Mouse (Mus musculus): ENCODE data around the gene Uvrag. TPM values are rescaled to one million over a fixed set of nuclear protein-coding genes. Genes with fewer than 3 reads are reported as not detected.
A peak's percentile ranks its signal among the peaks of the same experiment; 100 is the strongest.

Gene Uvrag
- polyA plus RNA-seq (2014; fragmentation: Nextera tagmentation; extraction: Ambion mirVana): 14.5 and 16.7 TPM in 2 replicates

GRCm38 (mm10) chr7:99140984-99141918, at the start of gene Uvrag:
TSS of gene Uvrag (minus strand) at chr7:99141141.
- WGBS (ENCODE audit: insufficient replicate concordance): 1% methylated on average over 51 of the region's 51 CpGs
- H3K9me3 ChIP-seq (replicated peaks; ENCODE audit: control insufficient read depth, low read length): no peaks in the 10 kb centered on the region
- peaks cover 13% of the 10 kb centered on the region for H3K4me1 ChIP-seq (ENCODE audit: control insufficient read depth, insufficient read depth, low read length)
- H3K4me2 ChIP-seq: peak within 1 kb of the TSS; percentile 89
- peak within 1 kb of the TSS; percentile 95 for H3K4me3 ChIP-seq (ENCODE audit: low read depth, low read length)
- peak within 1 kb of the TSS; percentile 92 for H3K9ac ChIP-seq (ENCODE audit: low read depth, low read length)
- no peaks in the 10 kb centered on the region for H3K27me3 ChIP-seq (ENCODE audit: control insufficient read depth, insufficient read depth, low read length)
- H3K27ac ChIP-seq (ENCODE audit: low read depth, low read length): peak within 1 kb of the TSS; percentile 85
- H3K36me3 ChIP-seq (ENCODE audit: control insufficient read depth, insufficient read depth, low read length): no peaks in the 10 kb centered on the region
- ATAC-seq (replicated peaks; ENCODE audit: insufficient number of reproducible peaks, low FRiP score, low TSS enrichment): peak; percentile 98

- Histone ChIP-seq H3K36me3 (ENCODE audit: control insufficient read depth, insufficient read depth, low read length) (no peaks in the 10 kb centered on the region), H3K9ac (ENCODE audit: low read depth, low read length) (no peak overlapping the region), H3K27ac (ENCODE audit: low read depth, low read length) (no peak overlapping the region), H3K4me3 (ENCODE audit: low read depth, low read length) (no peak overlapping the region), H3K4me2 (no peak overlapping the region), H3K4me1 (ENCODE audit: control insufficient read depth, insufficient read depth, low read length) (no peaks in the 10 kb centered on the region), H3K9me3 (replicated peaks; ENCODE audit: control insufficient read depth, low read length) (no peaks in the 10 kb centered on the region), H3K27me3 (ENCODE audit: control insufficient read depth, insufficient read depth, low read length) (0 out of 2 replicates have a peak, but pooled peaks cover 3% of the 10 kb centered on the region)
- ATAC-seq (replicated peaks; ENCODE audit: insufficient number of reproducible peaks, low FRiP score, low TSS enrichment): no peak
- 62% methylated on average over 5 of the region's 5 CpGs for WGBS (ENCODE audit: insufficient replicate concordance)
Observed at GRCm38 (mm10) chr7:99189885-99190284, 48.9 kb upstream of the Uvrag start.

- no peak overlapping the region for H3K27ac ChIP-seq (ENCODE audit: low read depth, low read length)
- H3K4me3 ChIP-seq (ENCODE audit: low read depth, low read length): no peak overlapping the region
- H3K4me1 ChIP-seq (ENCODE audit: control insufficient read depth, insufficient read depth, low read length): no peaks in the 10 kb centered on the region
- no peak overlapping the region for H3K4me2 ChIP-seq
- H3K27me3 ChIP-seq (ENCODE audit: control insufficient read depth, insufficient read depth, low read length): peaks cover 3% of the 10 kb centered on the region; the same call in 1 of the 2 replicates
- WGBS (ENCODE audit: insufficient replicate concordance): 78% methylated on average over 6 of the region's 6 CpGs
- ATAC-seq (replicated peaks; ENCODE audit: insufficient number of reproducible peaks, low FRiP score, low TSS enrichment): no peak
- no peak overlapping the region for H3K9ac ChIP-seq (ENCODE audit: low read depth, low read length)
- no peaks in the 10 kb centered on the region for H3K36me3 ChIP-seq (ENCODE audit: control insufficient read depth, insufficient read depth, low read length)
- no peaks in the 10 kb centered on the region for H3K9me3 ChIP-seq (replicated peaks; ENCODE audit: control insufficient read depth, low read length)
Observed at GRCm38 (mm10) chr7:99188630-99189029, 47.7 kb upstream of the Uvrag start.

GRCm38 (mm10) chr7:99187451-99187850, 46.5 kb upstream of the Uvrag start:
- whole genome bisulfite sequencing (ENCODE audit: insufficient replicate concordance): 73% methylated on average over 5 of the region's 5 CpGs
- Histone ChIP-seq H3K27me3 (ENCODE audit: control insufficient read depth, insufficient read depth, low read length) (peaks cover 3% of the 10 kb centered on the region; the same call in 1 of the 2 replicates), H3K9ac (ENCODE audit: low read depth, low read length) (no peak overlapping the region), H3K9me3 (replicated peaks; ENCODE audit: control insufficient read depth, low read length) (no peaks in the 10 kb centered on the region), H3K4me2 (no peak overlapping the region), H3K4me1 (ENCODE audit: control insufficient read depth, insufficient read depth, low read length) (no peaks in the 10 kb centered on the region), H3K4me3 (ENCODE audit: low read depth, low read length) (no peak overlapping the region), H3K27ac (ENCODE audit: low read depth, low read length) (no peak overlapping the region), H3K36me3 (ENCODE audit: control insufficient read depth, insufficient read depth, low read length) (no peaks in the 10 kb centered on the region)
- ATAC-seq (replicated peaks; ENCODE audit: insufficient number of reproducible peaks, low FRiP score, low TSS enrichment): no peak

GRCm38 (mm10) chr7:99185405-99185804, 44.5 kb upstream of the Uvrag start:
- 91% methylated on average over 3 of the region's 3 CpGs for WGBS (ENCODE audit: insufficient replicate concordance)
- Histone ChIP-seq H3K27me3 (ENCODE audit: control insufficient read depth, insufficient read depth, low read length) (peaks cover 9% of the 10 kb centered on the region; the same call in 1 of the 2 replicates), H3K4me2 (no peak overlapping the region), H3K4me3 (ENCODE audit: low read depth, low read length) (no peak overlapping the region), H3K9me3 (replicated peaks; ENCODE audit: control insufficient read depth, low read length) (no peaks in the 10 kb centered on the region), H3K36me3 (ENCODE audit: control insufficient read depth, insufficient read depth, low read length) (no peaks in the 10 kb centered on the region), H3K9ac (ENCODE audit: low read depth, low read length) (no peak overlapping the region), H3K27ac (ENCODE audit: low read depth, low read length) (no peak overlapping the region), H3K4me1 (ENCODE audit: control insufficient read depth, insufficient read depth, low read length) (peaks cover 3% of the 10 kb centered on the region; the same call in 1 of the 2 replicates)
- no peak for ATAC-seq (replicated peaks; ENCODE audit: insufficient number of reproducible peaks, low FRiP score, low TSS enrichment)

GRCm38 (mm10) chr7:99183751-99184150, 42.8 kb upstream of the Uvrag start:
- 67% methylated on average over 6 of the region's 6 CpGs for WGBS (ENCODE audit: insufficient replicate concordance)

GRCm38 (mm10) chr7:99182432-99183172, 41.7 kb upstream of the Uvrag start, which contains the start of gene Dgat2:
TSS of gene Dgat2 (minus strand) at chr7:99182719.
- Histone ChIP-seq H3K36me3 (ENCODE audit: control insufficient read depth, insufficient read depth, low read length) (no peaks in the 10 kb centered on the region), H3K27ac (ENCODE audit: low read depth, low read length) (peak within 1 kb of the TSS; percentile 62; the same call in 1 of the 2 replicates), H3K4me1 (ENCODE audit: control insufficient read depth, insufficient read depth, low read length) (peaks cover 3% of the 10 kb centered on the region; the same call in 1 of the 2 replicates), H3K9ac (ENCODE audit: low read depth, low read length) (peak within 1 kb of the TSS; percentile 83), H3K4me3 (ENCODE audit: low read depth, low read length) (peak within 1 kb of the TSS; percentile 69), H3K9me3 (replicated peaks; ENCODE audit: control insufficient read depth, low read length) (no peaks in the 10 kb centered on the region), H3K27me3 (ENCODE audit: control insufficient read depth, insufficient read depth, low read length) (peaks cover 6% of the 10 kb centered on the region; the same call in 1 of the 2 replicates), H3K4me2 (peak within 1 kb of the TSS; percentile 100)
- ATAC-seq (replicated peaks; ENCODE audit: insufficient number of reproducible peaks, low FRiP score, low TSS enrichment): peak; percentile 91
- WGBS (ENCODE audit: insufficient replicate concordance): under 1% methylated on average over 63 of the region's 63 CpGs

More at GRCm38 (mm10) chr7:99183751-99184150, 42.8 kb upstream of the Uvrag start:
- Histone ChIP-seq H3K9ac (ENCODE audit: low read depth, low read length) (no peak overlapping the region), H3K4me3 (ENCODE audit: low read depth, low read length) (no peak overlapping the region), H3K36me3 (ENCODE audit: control insufficient read depth, insufficient read depth, low read length) (no peaks in the 10 kb centered on the region), H3K4me2 (no peak overlapping the region), H3K27me3 (ENCODE audit: control insufficient read depth, insufficient read depth, low read length) (peaks cover 9% of the 10 kb centered on the region; the same call in 1 of the 2 replicates), H3K9me3 (replicated peaks; ENCODE audit: control insufficient read depth, low read length) (no peaks in the 10 kb centered on the region), H3K4me1 (ENCODE audit: control insufficient read depth, insufficient read depth, low read length) (peaks cover 3% of the 10 kb centered on the region; the same call in 1 of the 2 replicates), H3K27ac (ENCODE audit: low read depth, low read length) (no peak overlapping the region)
- no peak for ATAC-seq (replicated peaks; ENCODE audit: insufficient number of reproducible peaks, low FRiP score, low TSS enrichment)

Data from heart, embryonic 11.5 days (tissue).